Mouse (Mus musculus) kidney, postnatal 25 days (tissue): ENCODE data around the gene Chst4.

Source experiments
- DNase-seq, 2 experiments: peaks; one replicate each; pipeline ENCODE4 v3.0.0; 2021; ENCODE audit warnings: mixed read lengths in 2 of 2

Gene Chst4

DNA sequence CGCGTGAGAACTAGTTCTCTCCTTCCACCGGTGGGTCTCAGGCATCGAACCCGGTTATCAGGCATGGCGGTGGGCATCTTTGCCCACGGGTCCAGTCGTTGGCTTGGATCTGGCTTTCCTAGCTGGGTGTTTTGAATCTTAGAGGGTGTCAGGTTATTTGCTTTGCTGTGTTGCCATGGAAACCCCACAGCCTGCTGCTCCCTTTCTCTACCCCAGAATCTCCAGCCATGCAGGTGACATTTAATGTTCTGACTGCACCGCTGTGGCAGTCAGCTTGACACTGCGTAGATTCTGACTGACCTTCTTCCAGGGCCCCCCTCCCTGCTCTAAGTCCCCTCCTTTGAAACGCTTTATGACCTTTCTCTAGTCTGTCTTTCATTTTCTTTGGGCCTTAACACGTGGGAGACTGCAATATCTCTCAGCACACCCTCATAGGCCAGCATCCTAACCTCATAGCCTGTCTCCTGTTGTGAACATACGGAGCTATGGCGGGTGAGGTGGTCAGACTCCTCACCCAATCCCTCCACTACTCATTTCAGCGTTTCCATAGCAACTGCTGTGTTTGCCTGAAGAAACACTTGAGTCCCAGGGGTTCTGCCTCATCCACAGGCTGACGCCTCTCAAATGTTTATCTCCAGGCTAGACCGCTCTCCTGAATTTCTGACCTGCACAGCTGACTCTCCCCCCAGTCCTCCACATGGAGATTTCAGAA is 33.1 kb downstream of the Chst4 start:
- no peak for DNase-seq

- no peak for DNase-seq
Measured at GRCm38 (mm10) chr8:110004300-110004699, 35.2 kb downstream of the Chst4 start.

DNA sequence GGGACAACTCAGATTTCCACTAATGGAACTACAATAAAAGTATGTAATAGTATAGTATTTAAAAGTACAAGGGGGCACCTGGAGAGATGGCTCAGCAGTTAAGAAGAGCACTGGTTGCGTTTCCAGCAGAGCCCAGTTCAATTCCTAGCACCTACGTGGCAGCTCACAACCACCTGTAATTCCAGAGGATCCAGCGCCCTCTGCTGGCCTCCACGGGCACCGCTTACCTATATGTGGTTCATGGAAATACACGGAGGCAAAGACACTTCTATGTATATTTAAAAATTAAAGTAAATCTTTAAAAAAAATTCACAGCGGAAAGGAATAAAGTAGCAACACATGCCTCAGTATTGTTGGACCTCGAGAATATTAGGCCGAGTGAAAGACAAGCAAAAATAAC is 36.6 kb downstream of the Chst4 start:
- peak in 1 of 2 experiments; percentile 24 for DNase-seq

DNA sequence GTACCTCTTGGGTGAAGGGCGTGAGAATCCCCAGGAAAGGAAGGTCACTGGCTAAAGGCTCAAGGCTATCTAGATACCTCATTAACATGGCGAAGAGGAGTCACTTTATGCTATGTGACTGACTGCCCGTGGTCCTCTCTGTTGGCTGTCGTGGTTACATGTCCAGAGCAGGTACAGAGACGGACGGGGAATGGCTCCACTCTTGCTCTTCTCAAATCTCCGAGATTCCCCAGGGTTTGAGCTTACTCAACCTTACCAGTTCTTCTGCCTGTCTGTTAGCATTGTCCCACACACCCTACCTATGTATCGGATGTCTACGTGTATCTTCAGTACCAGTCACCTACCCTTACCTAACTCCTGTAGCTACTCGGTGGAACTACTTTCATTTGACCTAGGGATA is 39.6 kb downstream of the Chst4 start:
- no peak for DNase-seq

- DNase-seq, result no peak
Measured at GRCm38 (mm10) chr8:109998066-109998465, 41.5 kb downstream of the Chst4 start.

GRCm38 (mm10) chr8:109997381-109997780 is 42.2 kb downstream of the Chst4 start:
- no peak for DNase-seq

DNA sequence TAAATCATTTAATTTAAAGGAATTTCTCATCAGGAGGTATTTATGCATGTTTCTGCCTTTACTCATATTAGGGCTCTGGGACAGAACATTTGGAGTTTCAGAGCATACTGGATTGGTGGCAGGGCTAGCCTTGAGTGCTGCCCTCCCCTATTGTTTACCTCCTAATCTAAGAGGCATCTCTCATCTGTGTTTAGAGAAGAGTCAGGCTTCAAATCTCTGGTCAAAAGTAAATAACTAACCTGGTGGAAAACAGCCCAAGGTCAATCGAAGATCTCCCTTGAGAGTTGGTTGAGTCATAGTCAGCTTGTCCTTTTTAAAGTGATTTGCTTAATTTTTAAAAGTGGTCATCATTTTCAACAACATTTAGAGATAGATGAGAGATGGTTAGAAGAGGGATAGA is 46.6 kb downstream of the Chst4 start:
- no peak for DNase-seq

DNA sequence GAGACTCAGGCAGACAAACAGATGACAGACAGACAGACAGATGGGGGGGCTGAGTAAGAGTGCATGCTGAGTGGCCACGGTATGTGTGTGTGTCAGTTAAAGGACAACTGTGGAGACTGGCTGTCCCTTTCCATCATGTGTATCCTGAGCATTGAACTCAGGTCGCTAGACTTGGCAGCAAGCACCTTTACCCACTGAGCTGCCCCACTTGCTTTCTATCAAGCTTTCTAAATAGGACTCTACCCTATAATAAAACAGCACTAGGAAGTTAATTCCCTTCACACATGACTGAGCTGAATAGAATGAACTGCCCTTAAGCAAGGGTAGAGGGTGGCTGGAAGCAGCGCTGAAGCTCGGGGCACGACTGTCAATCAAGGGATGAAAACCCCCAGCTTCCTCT is 47.4 kb downstream of the Chst4 start:
- DNase-seq, result no peak

DNA sequence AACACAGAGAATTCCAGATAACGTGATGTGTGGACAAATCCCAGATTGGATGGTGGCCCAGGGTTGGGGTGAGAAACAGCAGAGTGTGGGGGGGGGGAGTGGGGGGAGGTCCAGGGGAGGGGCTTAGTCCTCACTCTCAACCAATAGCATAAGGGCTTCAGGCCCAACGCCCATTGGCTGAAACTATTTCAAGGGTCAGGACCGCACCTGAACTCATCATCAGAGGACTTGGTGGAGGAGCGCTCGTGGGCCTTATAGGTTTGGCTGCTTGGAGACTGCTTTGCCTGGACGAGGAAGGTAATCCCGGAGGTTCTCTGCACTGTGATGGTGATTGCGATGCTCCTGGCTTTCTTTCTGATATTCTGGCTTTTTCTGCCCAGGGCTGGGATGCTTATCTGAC is 49.3 kb downstream of the Chst4 start, which contains the start of gene Tat:
Tat (plus strand) TSS at position 214 of the 400 bp plus-strand sequence.
- no peak for DNase-seq

GRCm38 (mm10) chr8:109989151-109989550 is 50.4 kb downstream of the Chst4 start:
- DNase-seq, result no peak

DNA sequence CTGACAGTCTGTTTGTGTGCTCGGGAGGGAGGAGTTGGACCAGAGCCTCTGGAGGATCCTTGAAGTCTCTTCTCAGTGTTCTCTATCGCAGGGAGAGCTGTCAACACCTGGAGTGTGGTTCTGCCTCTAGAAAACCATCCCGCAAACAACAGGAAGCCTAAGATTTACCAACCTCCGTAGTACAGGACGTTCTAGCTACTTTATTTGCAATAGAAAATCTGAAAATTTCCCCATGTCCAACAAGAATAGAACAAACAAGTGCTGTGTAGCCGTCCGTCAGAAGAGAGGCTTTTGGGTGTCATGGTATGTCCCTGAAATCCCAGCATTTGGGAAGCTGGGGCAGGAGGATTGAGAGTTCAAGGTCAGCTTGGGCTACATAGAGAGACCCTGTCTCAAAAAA is 51.8 kb downstream of the Chst4 start:
- no peak for DNase-seq

- DNase-seq, result no peak
Measured at GRCm38 (mm10) chr8:109986384-109986783, 53.2 kb downstream of the Chst4 start.

DNA sequence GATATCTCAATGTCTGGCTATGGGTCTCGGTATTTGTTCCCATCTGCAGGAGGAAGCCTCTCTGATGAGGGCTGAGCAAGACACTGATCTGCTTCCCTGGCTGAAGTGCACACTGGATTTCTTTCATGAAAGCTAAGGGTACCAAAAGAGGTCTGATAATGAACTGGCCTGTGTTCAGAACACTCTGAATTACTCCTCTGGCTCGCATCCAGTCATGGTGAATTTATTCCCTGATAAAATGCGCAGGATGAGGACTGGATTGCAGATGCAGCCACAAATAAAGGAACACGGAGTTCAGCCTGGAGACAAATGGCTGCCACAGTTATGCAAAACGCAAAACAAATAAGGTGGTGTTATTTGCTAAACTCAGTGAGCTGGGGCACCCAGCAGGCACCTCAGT is 55.6 kb downstream of the Chst4 start:
- no peak for DNase-seq

DNA sequence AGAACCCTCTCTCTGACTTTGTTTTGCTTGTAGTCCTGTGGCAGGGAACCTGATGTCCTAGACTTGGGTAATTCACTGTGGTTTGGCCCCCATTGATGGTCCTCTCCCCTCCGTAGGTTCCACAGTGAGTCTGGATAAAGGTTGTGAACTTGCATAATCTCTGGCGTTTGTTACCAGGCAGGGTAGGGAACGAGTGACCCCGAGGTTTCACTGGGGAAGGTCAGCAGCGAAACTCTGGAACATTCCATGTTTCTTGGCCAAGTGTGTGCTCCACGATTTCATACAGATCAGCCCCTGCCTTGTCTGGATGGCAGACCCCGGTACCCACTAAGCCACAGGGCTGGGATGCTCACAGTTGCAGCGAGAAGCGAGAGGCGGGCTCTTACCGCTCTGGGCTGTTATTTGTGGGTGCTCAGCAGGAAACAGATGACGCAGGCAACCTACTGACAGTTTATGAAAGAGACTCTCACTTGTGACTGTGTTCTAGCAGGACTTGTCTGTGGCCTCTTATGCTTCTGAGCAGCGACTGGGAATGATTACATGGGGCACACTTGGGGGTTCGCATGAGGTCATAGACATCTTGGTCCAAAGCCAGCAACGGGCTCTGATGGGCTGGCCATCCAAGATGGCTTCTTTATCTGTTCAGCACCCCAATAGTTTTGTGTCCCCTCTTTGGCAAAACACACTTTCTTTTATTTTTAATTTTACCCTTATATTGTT is 57.0 kb downstream of the Chst4 start:
- no peak for DNase-seq

GRCm38 (mm10) chr8:109979339-109979738 is 60.2 kb downstream of the Chst4 start:
- DNase-seq, result no peak
